ENCODE assay signal across 27 mouse cellular contexts in the genomic region with DNA sequence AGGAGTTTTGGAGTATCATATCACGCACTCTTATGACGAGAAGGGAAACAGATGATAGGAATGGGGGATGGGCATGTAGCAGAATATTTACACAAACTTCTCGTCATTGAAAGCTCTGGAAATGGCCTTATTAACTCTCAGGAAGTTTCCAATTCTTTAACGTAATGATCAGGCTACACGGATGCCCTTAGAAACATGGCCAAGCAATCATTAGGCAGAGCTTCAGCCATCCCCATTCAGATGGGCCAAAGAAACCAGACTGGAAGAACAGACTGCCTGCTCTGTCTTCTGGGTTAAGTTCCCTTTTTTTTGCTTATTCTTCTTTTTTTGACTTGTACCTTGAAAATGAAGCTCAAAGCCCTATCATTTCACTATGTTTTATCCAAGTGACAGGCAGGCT. TPM values are rescaled to one million over a fixed set of nuclear protein-coding genes. Genes with fewer than 3 reads are reported as not detected.
"Had no signal": no experiment of that assay in that cellular context is flagged by ENCODE, and none has a peak within 500 bp of the region (broad histone marks: within the 10 kb centered on the region; RNA-seq: fewer than 3 reads in every experiment).

No protein-coding gene starts in this region.

- H3K27ac ChIP-seq: gastrocnemius, adult 2 months; heart, embryonic 10.5 days; hindbrain, embryonic 10.5 days; hindbrain, embryonic 12.5 days; hindbrain, embryonic 14.5 days; intestine, embryonic 15.5 days; limb, embryonic 10.5 days; limb, embryonic 12.5 days; liver, embryonic 13.5 days; liver, embryonic 15.5 days had no signal

- H3K36me3 ChIP-seq: heart, embryonic 10.5 days; heart, embryonic 12.5 days; hindbrain, embryonic 10.5 days; hindbrain, embryonic 12.5 days; intestine, embryonic 15.5 days; limb, embryonic 10.5 days; limb, embryonic 12.5 days; liver, embryonic 13.5 days; liver, embryonic 15.5 days had no signal

- H3K4me1 ChIP-seq: hindbrain, embryonic 10.5 days; hindbrain, embryonic 12.5 days; intestine, embryonic 15.5 days; liver, embryonic 13.5 days; liver, embryonic 15.5 days had no signal

- H3K4me3 ChIP-seq: gastrocnemius, adult 2 months; heart, embryonic 10.5 days; heart, embryonic 12.5 days; hindbrain, embryonic 10.5 days; hindbrain, embryonic 12.5 days; intestine, embryonic 15.5 days; limb, embryonic 10.5 days; limb, embryonic 12.5 days; liver, embryonic 13.5 days; liver, embryonic 15.5 days had no signal

- DNase-seq: gastrocnemius, adult 2 months; gastrocnemius, postnatal 10 days; gastrocnemius, postnatal 25 days; heart, adult 18-20 months; heart, postnatal 10 days; heart, postnatal 4 days; kidney, adult 18-20 months; kidney, adult 8-10 months; kidney, postnatal 10 days; kidney, postnatal 25 days; kidney, postnatal 4 days; liver; liver, embryonic 13.5 days; liver, postnatal 0 days had no signal

- H3K9me3 ChIP-seq: heart, embryonic 10.5 days; heart, embryonic 12.5 days; hindbrain, embryonic 10.5 days; hindbrain, embryonic 12.5 days; intestine, embryonic 15.5 days; limb, embryonic 10.5 days; limb, embryonic 12.5 days; liver, embryonic 13.5 days; liver, embryonic 15.5 days had no signal

- H3K4me2 ChIP-seq: heart, embryonic 12.5 days; hindbrain, embryonic 12.5 days; hindbrain, embryonic 14.5 days; intestine, embryonic 15.5 days; limb, embryonic 12.5 days; liver, embryonic 11.5 days; liver, embryonic 13.5 days; liver, embryonic 15.5 days had no signal

- H3K27me3 ChIP-seq: heart, embryonic 12.5 days; hindbrain, embryonic 12.5 days; liver, embryonic 13.5 days; liver, embryonic 15.5 days had no signal

- H3K9ac ChIP-seq: heart, embryonic 12.5 days; hindbrain, embryonic 12.5 days; hindbrain, embryonic 14.5 days; intestine, embryonic 15.5 days; limb, embryonic 12.5 days; liver, embryonic 13.5 days; liver, embryonic 15.5 days; liver, postnatal 0 days had no signal

- ATAC-seq: hindbrain, embryonic 16.5 days; inflammation-experienced regulatory T-cells, adult 6 months; intestine, embryonic 15.5 days; intestine, postnatal 0 days; liver, postnatal 0 days had no signal

RNA-seq across cellular contexts. Expression of a gene that starts 3.7 kb away (rescaled TPM):
- polyA plus RNA-seq: limb, embryonic 10.5 days; liver, embryonic 11.5 days had no signal
